Mouse (Mus musculus) midbrain, embryonic 16.5 days (tissue): ENCODE results near the gene Gm3043. TPM values are rescaled to one million over a fixed set of nuclear protein-coding genes. Genes with fewer than 3 reads are reported as not detected.
"Not testable (repeated sequence)": the region's sequence is repeated elsewhere in the genome, so short reads cannot be mapped to it uniquely, and the experiment has no call there.

ENCODE experiments used
- ATAC-seq: fragments of 200-750 bp; cut with Nextera tagmentation; 2 replicates; pipeline ENCODE4 v1.8.0; 2017; ENCODE audit warnings: moderate TSS enrichment
- H3K27ac ChIP-seq: fragments of 300-500 bp; sonication (generic); 2 replicates; pipeline ENCODE4 v1.5.1; 2014; ENCODE audit warnings: mild to moderate bottlenecking, low read length, mixed read lengths
- H3K27me3 ChIP-seq: fragments of 300-500 bp; sonication (generic); 2 replicates; pipeline ENCODE4 v1.6.1; 2014; ENCODE audit warnings: low read depth, low read length, mixed read lengths; ENCODE audit not compliant: control insufficient read depth, insufficient read depth
- H3K36me3 ChIP-seq: fragments of 300-500 bp; sonication (generic); 2 replicates; pipeline ENCODE4 v1.6.1; 2014; ENCODE audit warnings: mild to moderate bottlenecking, low read length, moderate library complexity, mixed read lengths; ENCODE audit not compliant: control insufficient read depth, insufficient read depth
- H3K4me1 ChIP-seq: fragments of 300-500 bp; sonication (generic); 2 replicates; pipeline ENCODE4 v1.6.1; 2014; ENCODE audit warnings: mild to moderate bottlenecking, low read length, mixed read lengths; ENCODE audit not compliant: control insufficient read depth, insufficient read depth
- H3K4me2 ChIP-seq: fragments of 300-500 bp; sonication (generic); 2 replicates; pipeline ENCODE4 v1.6.1; 2014; ENCODE audit warnings: mild to moderate bottlenecking, low read length, mixed read lengths
- H3K4me3 ChIP-seq: fragments of 300-500 bp; sonication (generic); 2 replicates; pipeline ENCODE4 v1.5.1; 2014; ENCODE audit warnings: low read depth, mild to moderate bottlenecking, low read length, moderate library complexity, mixed read lengths
- H3K9ac ChIP-seq: fragments of 300-500 bp; sonication (generic); 2 replicates; pipeline ENCODE4 v1.6.1; 2014; ENCODE audit warnings: low read depth, low read length, mixed read lengths
- H3K9me3 ChIP-seq: fragments of 300-500 bp; sonication (generic); replicated peaks from 2 replicates; pipeline ENCODE4 v1.6.1; 2014; ENCODE audit warnings: mild to moderate bottlenecking, low read length, mixed read lengths; ENCODE audit not compliant: control insufficient read depth, poor library complexity, severe bottlenecking
- WGBS: fragments of 180-500 bp; shearing (Covaris S2); extraction: QIAGEN DNeasy Blood & Tissue Kit; methylation state at CpG from one replicate; pipeline ENCODE4 v1.1.7; 2014; 5-methylcytosine and 5-hydroxymethylcytosine counted together
- polyA plus RNA-seq: library from polyadenylated mRNA; unstranded; fragments of >200 nt; fragmentation: Nextera tagmentation; extraction: Ambion mirVana; gene quantifications from 2 replicates; pipeline ENCODE4 v1.2.1, GENCODE M21; 2015

Gene Gm3043
- polyA plus RNA-seq: not detected in 2 replicates

DNA sequence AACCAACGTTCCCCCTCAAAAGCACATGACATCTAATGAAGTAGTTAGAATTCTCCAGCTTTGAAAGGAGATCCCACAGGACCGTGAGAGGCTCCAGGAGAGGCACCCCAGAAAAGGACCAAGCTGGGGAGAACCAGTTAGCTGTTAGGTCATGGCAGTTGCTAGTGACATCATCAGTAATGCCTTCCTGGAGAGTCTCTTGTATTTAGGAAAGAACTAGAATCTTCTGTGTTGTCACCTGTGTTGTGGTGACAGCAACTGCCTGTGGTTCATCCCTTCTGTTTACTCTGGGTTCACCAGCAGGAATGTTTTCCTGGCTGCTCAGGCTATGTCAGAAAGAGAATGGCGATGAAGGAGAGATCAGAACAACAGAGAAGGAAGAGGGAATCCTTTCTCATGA, at the start of gene Gm3043:
Gene Gm3043 (plus strand): TSS at position 301 of the 400 bp plus-strand sequence.
- H3K9ac ChIP-seq, H3K4me2 ChIP-seq: not testable (repeated sequence)
- no CpG with 5 or more reads among the region's 3 CpGs for WGBS

GRCm38 (mm10) chr14:3651730-3652129, 36.9 kb upstream of the Gm3043 start, which contains the start of gene Gm3020:
Gene Gm3020, plus strand, starts transcription at chr14:3652030.
- H3K27me3 ChIP-seq, H3K4me2 ChIP-seq, ATAC-seq, H3K4me1 ChIP-seq, H3K36me3 ChIP-seq, H3K9me3 ChIP-seq, H3K4me3 ChIP-seq, H3K9ac ChIP-seq, H3K27ac ChIP-seq: not testable (repeated sequence)
- WGBS: no CpG with 5 or more reads among the region's 32 CpGs

More for the DNA sequence above, at the start of gene Gm3043:
- H3K36me3 ChIP-seq, H3K4me1 ChIP-seq, H3K4me3 ChIP-seq, H3K9me3 ChIP-seq, ATAC-seq, H3K27me3 ChIP-seq, H3K27ac ChIP-seq: not testable (repeated sequence)

Other genes starting within 250 kb of the Gm3043 start
- gene Gm10408, start 239.4 kb upstream of the Gm3043 start, polyA plus RNA-seq: 0.29 TPM in 1 of 2 replicates, not detected in the other
- not detected in 2 replicates for gene Gm3012, start 54.3 kb upstream of the Gm3043 start, polyA plus RNA-seq
- 21.4 and 24.8 TPM in 2 replicates for gene Gm3020, start 36.8 kb upstream of the Gm3043 start, polyA plus RNA-seq
- 5.2 and 7.2 TPM in 2 replicates for gene Gm3002, start 121.3 kb downstream of the Gm3043 start, polyA plus RNA-seq
- gene Gm3033, start 157.5 kb downstream of the Gm3043 start, polyA plus RNA-seq: 0.93 TPM in 1 of 2 replicates, not detected in the other
- gene Gm2916, start 195.4 kb downstream of the Gm3043 start, polyA plus RNA-seq: not detected in 2 replicates
- not detected in 2 replicates for gene Gm3029, start 243.0 kb downstream of the Gm3043 start, polyA plus RNA-seq